Comparison of ENCODE assay signal across 22 mouse cellular contexts in genomic region chr16:38443721-38444464, GRCm38 (mm10). TPM values are rescaled to one million over a fixed set of nuclear protein-coding genes. Genes with fewer than 3 reads are reported as not detected.
DNase-seq lines count a peak whose midpoint lies in the region; ATAC-seq and TF ChIP-seq lines count a peak whose summit lies in the region.
"Had no signal": no experiment of that assay in that cellular context is flagged by ENCODE, and none has a peak within 500 bp of the region (broad histone marks: within the 10 kb centered on the region; RNA-seq: fewer than 3 reads in every experiment).

No protein-coding gene starts in this region.

- no peaks in the 10 kb centered on the region; the same call in 1 of the 2 replicates for H3K9me3 ChIP-seq in midbrain, embryonic 11.5 days (ENCODE audit: control insufficient read depth, low read length)
- no peaks in the 10 kb centered on the region for H3K9me3 ChIP-seq in midbrain, embryonic 13.5 days
- H3K9me3 ChIP-seq in ES-E14 (ENCODE audit: control insufficient read depth, insufficient read depth, low read depth, low read length), result no peaks in the 10 kb centered on the region
- H3K9me3 ChIP-seq: embryonic facial prominence, embryonic 13.5 days; forebrain, embryonic 12.5 days had no signal

- no peak overlapping the region for H3K27ac ChIP-seq in midbrain, embryonic 11.5 days (ENCODE audit: low read depth, low read length)
- no peak overlapping the region for H3K27ac ChIP-seq in midbrain, embryonic 13.5 days
- H3K27ac ChIP-seq in ES-E14 (ENCODE audit: insufficient read depth, low read depth, low read length, poor library complexity, severe bottlenecking), result peak overlapping the region; percentile 97
- H3K27ac ChIP-seq in bone marrow macrophage, adult 2 months (ENCODE audit: insufficient read depth, low read depth, low read length), result peak overlapping the region; percentile 38
- H3K27ac ChIP-seq: embryonic facial prominence, embryonic 13.5 days; forebrain, embryonic 12.5 days; hindbrain, embryonic 10.5 days; hindbrain, embryonic 14.5 days had no signal

- WGBS in midbrain, embryonic 11.5 days, result 98% methylated on average over 7 of the region's 7 CpGs
- 97% methylated on average over 7 of the region's 7 CpGs for WGBS in midbrain, embryonic 13.5 days

- H3K4me2 ChIP-seq in midbrain, embryonic 11.5 days, result no peak overlapping the region
- no peak overlapping the region for H3K4me2 ChIP-seq in midbrain, embryonic 13.5 days (replicated peaks)
- H3K4me2 ChIP-seq: embryonic facial prominence, embryonic 13.5 days; forebrain, embryonic 12.5 days; heart, embryonic 12.5 days; hindbrain, embryonic 14.5 days had no signal

- no peak for ATAC-seq in midbrain, embryonic 11.5 days (ENCODE audit: low FRiP score)
- ATAC-seq in midbrain, embryonic 13.5 days, result no peak
- ATAC-seq: activated CD4-positive, CD25-positive, alpha-beta regulatory T cell, adult 4 months; forebrain, embryonic 16.5 days; inflammation-experienced regulatory T-cells, adult 6 months had no signal

- no peaks in the 10 kb centered on the region for H3K27me3 ChIP-seq in midbrain, embryonic 11.5 days (ENCODE audit: control insufficient read depth, insufficient read depth, low read length)
- no peaks in the 10 kb centered on the region for H3K27me3 ChIP-seq in midbrain, embryonic 13.5 days
- H3K27me3 ChIP-seq: embryonic facial prominence, embryonic 13.5 days; forebrain, embryonic 12.5 days; heart, embryonic 12.5 days had no signal

- peaks cover 26% of the 10 kb centered on the region for H3K36me3 ChIP-seq in midbrain, embryonic 11.5 days (ENCODE audit: control insufficient read depth, insufficient read depth, low read length)
- H3K36me3 ChIP-seq in midbrain, embryonic 13.5 days, result peaks cover 64% of the 10 kb centered on the region
- peaks cover 25% of the 10 kb centered on the region for H3K36me3 ChIP-seq in ES-E14 (ENCODE audit: control insufficient read depth, insufficient read depth, low read length, poor library complexity, severe bottlenecking)

- H3K4me1 ChIP-seq in midbrain, embryonic 11.5 days (ENCODE audit: control insufficient read depth, insufficient read depth, low read length), result no peaks in the 10 kb centered on the region
- H3K4me1 ChIP-seq in midbrain, embryonic 13.5 days (replicated peaks), result no peaks in the 10 kb centered on the region; the same call in 1 of the 2 replicates
- peaks cover 6 to 8% of the 10 kb centered on the region in 2 experiments; a peak in 3 of 4 replicates for H3K4me1 ChIP-seq in ES-E14 (ENCODE audit: control insufficient read depth in 2 of 2, insufficient read depth in 2 of 2, low read length in 2 of 2, poor library complexity in 1 of 2)
- peaks cover 36% of the 10 kb centered on the region for H3K4me1 ChIP-seq in bone marrow macrophage, adult 2 months (ENCODE audit: control insufficient read depth, insufficient read depth, low read length)
- H3K4me1 ChIP-seq: forebrain, embryonic 12.5 days; heart, embryonic 12.5 days; hindbrain, embryonic 10.5 days had no signal

- no peak for TF ChIP-seq CTCF in bone marrow macrophage, adult 2 months (IDR thresholded peaks at IDR 0.05; ENCODE audit: low read depth, low read length)

- TF ChIP-seq POLR2A in bone marrow macrophage, adult 2 months (IDR thresholded peaks at IDR 0.05; ENCODE audit: borderline replicate concordance, low read depth, low read length), result no peak

- intact Hi-C loops in left cerebral cortex, postnatal 4 days (cut with DNase I), result no loop called here
- intact Hi-C loops in left cerebral cortex, postnatal 10 days (cut with DNase I), result no loop called here

- no peak overlapping the region for H3K4me3 ChIP-seq in midbrain, embryonic 11.5 days (ENCODE audit: low read depth, low read length)
- H3K4me3 ChIP-seq in midbrain, embryonic 13.5 days (replicated peaks), result no peak overlapping the region
- H3K4me3 ChIP-seq in ES-E14 (ENCODE audit: insufficient read depth in 1 of 2, low read depth in 1 of 2, low read length in 2 of 2, poor library complexity in 1 of 2, severe bottlenecking in 1 of 2), result peak overlapping the region in 1 of 2 experiments; percentile 27; a peak in 1 of 4 replicates
- no peak overlapping the region for H3K4me3 ChIP-seq in bone marrow macrophage, adult 2 months (ENCODE audit: insufficient read depth, low read length)
- H3K4me3 ChIP-seq: embryonic facial prominence, embryonic 13.5 days; forebrain, embryonic 12.5 days; heart, embryonic 12.5 days; hindbrain, embryonic 10.5 days had no signal

- H3K9ac ChIP-seq in midbrain, embryonic 11.5 days (ENCODE audit: low read length), result no peak overlapping the region
- H3K9ac ChIP-seq in midbrain, embryonic 13.5 days (replicated peaks), result no peak overlapping the region
- peak overlapping the region; percentile 50; the same call in 1 of the 2 replicates for H3K9ac ChIP-seq in ES-E14 (ENCODE audit: insufficient read depth, low read depth, low read length, poor library complexity, severe bottlenecking)
- H3K9ac ChIP-seq: embryonic facial prominence, embryonic 13.5 days; forebrain, embryonic 12.5 days; heart, embryonic 12.5 days; hindbrain, embryonic 14.5 days had no signal

- DNase-seq in midbrain, embryonic 11.5 days (ENCODE audit: low spot score, missing footprints), result peak; percentile 83
- DNase-seq in ES-E14 (ENCODE audit: low read depth, low spot score), result peak; percentile 45
- DNase-seq in left cerebral cortex, postnatal 4 days, result no peak
- DNase-seq in left cerebral cortex, postnatal 10 days (ENCODE audit: extremely low spot score in 1 of 2, low spot score in 2 of 2), result no peak
- DNase-seq in layer of hippocampus, adult 9-11 months, result no peak
- DNase-seq in testis, postnatal 10 days (ENCODE audit: low spot score), result no peak
- DNase-seq: adrenal gland, postnatal 14 days; cerebellum, adult 18-20 months; cerebellum, adult 9-11 months; cerebellum, postnatal 36 days; gastrocnemius, postnatal 14 days had no signal

- in situ Hi-C loops in ES-E14 (cut with MboI; ENCODE audit: low sequenced_read_pairs in 2 of 2, unreplicated experiment in 2 of 2), result no loop called here

TF ChIP-seq in ES-E14, 5 proteins besides CTCF, POLR2A, EP300 and RAD21:
- no peak for TF ChIP-seq MAFK (IDR thresholded peaks at IDR 0.05; ENCODE audit: insufficient read depth, low read depth, low read length)
- no peak for TF ChIP-seq HCFC1 (IDR thresholded peaks at IDR 0.05; ENCODE audit: borderline replicate concordance, insufficient read depth, low read length)
- TF ChIP-seq ZNF384 (IDR thresholded peaks at IDR 0.05; ENCODE audit: low read depth, low read length), result no peak
- no peak for TF ChIP-seq CHD2 (IDR thresholded peaks at IDR 0.05; ENCODE audit: low read depth, low read length)
- TF ChIP-seq ZC3H11A (IDR thresholded peaks at IDR 0.05; ENCODE audit: borderline replicate concordance, low read depth, low read length), result no peak
TF ChIP-seq in ES-E14: peak in this region for 0.

RNA-seq across cellular contexts. Expression of gene Adprh, which starts 8.6 kb away (rescaled TPM):
- polyA plus RNA-seq in midbrain, embryonic 11.5 days (2014; fragmentation: Nextera tagmentation; extraction: Ambion mirVana), result 122 and 134 TPM in 2 replicates
- 156 and 157 TPM in 2 replicates for polyA plus RNA-seq in midbrain, embryonic 13.5 days (2015; fragmentation: Nextera tagmentation; extraction: Ambion mirVana)
- 70.2 and 121 TPM in 2 replicates for total RNA-seq in ES-E14 (2012; rRNA removed)
- 32.8 and 38.1 TPM in 2 replicates for polyA plus RNA-seq in bone marrow macrophage, adult 2 months (2012; ENCODE audit: insufficient read depth, insufficient read length, missing spikeins)
- 10 to 100 TPM; 61.2 to 62.2 TPM for total RNA-seq in left cerebral cortex, postnatal 4 days (2021)
- total RNA-seq in left cerebral cortex, postnatal 10 days (2021), result 10 to 100 TPM; 63.6 to 63.9 TPM

RNA-seq across cellular contexts. Expression of gene Pla1a, which starts 10.9 kb away (rescaled TPM):
- 0.23 and 0.59 TPM in 2 replicates for polyA plus RNA-seq in midbrain, embryonic 11.5 days (2014; fragmentation: Nextera tagmentation; extraction: Ambion mirVana)
- polyA plus RNA-seq in midbrain, embryonic 13.5 days (2015; fragmentation: Nextera tagmentation; extraction: Ambion mirVana), result 0.26 and 0.55 TPM in 2 replicates
- 4.9 and 6.0 TPM in 2 replicates for total RNA-seq in ES-E14 (2012; rRNA removed)
- not detected in 2 replicates for polyA plus RNA-seq in bone marrow macrophage, adult 2 months (2012; ENCODE audit: insufficient read depth, insufficient read length, missing spikeins)
- under 1 TPM; 0.36 to 0.38 TPM for total RNA-seq in left cerebral cortex, postnatal 4 days (2021)
- total RNA-seq in left cerebral cortex, postnatal 10 days (2021), result 1 to 10 TPM in 1 of 2 experiments, under 1 TPM in 1; 0.67 to 1.3 TPM
- total RNA-seq: granulocyte monocyte progenitor cell, adult 5-6 weeks had no signal
- polyA plus RNA-seq: activated CD4-positive, CD25-positive, alpha-beta regulatory T cell, adult 4 months had no signal

RNA-seq across cellular contexts. Expression of gene Cd80, which starts 11.5 kb away (rescaled TPM):
- 0.42 and 0.65 TPM in 2 replicates for polyA plus RNA-seq in midbrain, embryonic 11.5 days (2014; fragmentation: Nextera tagmentation; extraction: Ambion mirVana)
- polyA plus RNA-seq in midbrain, embryonic 13.5 days (2015; fragmentation: Nextera tagmentation; extraction: Ambion mirVana), result 0.54 and 0.69 TPM in 2 replicates
- 11.1 and 15.2 TPM in 2 replicates for total RNA-seq in ES-E14 (2012; rRNA removed)
- 7.7 and 8.9 TPM in 2 replicates for polyA plus RNA-seq in bone marrow macrophage, adult 2 months (2012; ENCODE audit: insufficient read depth, insufficient read length, missing spikeins)
- under 1 TPM; 0.36 to 0.50 TPM for total RNA-seq in left cerebral cortex, postnatal 4 days (2021)
- under 1 TPM; 0.36 to 0.49 TPM for total RNA-seq in left cerebral cortex, postnatal 10 days (2021)
- total RNA-seq: granulocyte monocyte progenitor cell, adult 5-6 weeks had no signal

Comparison
In these comparisons a context has a peak if more than half of its experiments do, and no peak if none do; other contexts are left out.
1. DNase-seq: peak in midbrain, embryonic 11.5 days (single experiment) and ES-E14 (single experiment); none in left cerebral cortex, postnatal 4 days (single experiment), left cerebral cortex, postnatal 10 days (0 of 2), layer of hippocampus, adult 9-11 months (single experiment) and testis, postnatal 10 days (single experiment).
2. H3K27ac ChIP-seq: peak in ES-E14 (single experiment) and bone marrow macrophage, adult 2 months (single experiment); none in midbrain, embryonic 11.5 days (single experiment) and midbrain, embryonic 13.5 days (single experiment).